Mouse (Mus musculus) mature B cell (primary cell): ENCODE measurements around the gene Sars.

Experiments used
- in situ Hi-C: fragments of 300-500 bp; cut with MboI; formaldehyde crosslinking; loops from 2 replicates; pipeline ENCODE4 v1.14.3; 2019

Gene Sars

DNA sequence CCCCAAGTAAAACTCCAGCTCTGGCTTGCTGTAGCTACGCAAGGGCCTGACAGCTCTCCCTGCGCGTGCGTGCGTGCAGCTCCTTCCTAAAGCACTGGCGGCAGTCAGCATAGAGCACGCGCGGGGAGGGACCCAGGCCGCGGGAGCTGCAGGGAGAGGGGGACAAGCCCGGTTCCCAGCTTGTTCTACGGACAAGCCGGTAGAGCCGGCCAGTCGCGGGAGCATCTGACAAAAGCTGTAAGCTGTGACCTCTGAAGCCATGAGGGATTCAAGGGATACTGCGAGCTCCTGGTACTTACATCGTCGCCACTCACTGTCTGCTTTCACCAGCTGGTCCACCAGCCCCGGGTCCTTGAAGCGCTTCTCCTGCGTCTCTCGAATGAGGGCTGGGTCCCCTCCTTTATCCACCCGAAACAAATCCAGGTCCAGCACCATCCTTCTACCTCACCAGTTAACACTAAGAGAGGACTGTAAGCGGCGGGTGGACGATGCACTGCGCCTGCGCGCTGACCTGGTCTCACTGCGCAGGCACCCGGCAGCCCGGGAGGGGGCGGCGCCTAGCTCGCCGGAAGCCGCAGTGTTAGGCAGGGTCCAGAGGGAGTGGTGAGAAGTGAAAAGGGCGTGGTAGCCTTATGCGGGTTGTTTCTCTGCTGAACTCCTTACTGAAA, at the start of gene Sars:
Gene Sars (minus strand): TSS at position 512 of the 668 bp plus-strand sequence.
- in situ Hi-C loops = no loop called here

DNA sequence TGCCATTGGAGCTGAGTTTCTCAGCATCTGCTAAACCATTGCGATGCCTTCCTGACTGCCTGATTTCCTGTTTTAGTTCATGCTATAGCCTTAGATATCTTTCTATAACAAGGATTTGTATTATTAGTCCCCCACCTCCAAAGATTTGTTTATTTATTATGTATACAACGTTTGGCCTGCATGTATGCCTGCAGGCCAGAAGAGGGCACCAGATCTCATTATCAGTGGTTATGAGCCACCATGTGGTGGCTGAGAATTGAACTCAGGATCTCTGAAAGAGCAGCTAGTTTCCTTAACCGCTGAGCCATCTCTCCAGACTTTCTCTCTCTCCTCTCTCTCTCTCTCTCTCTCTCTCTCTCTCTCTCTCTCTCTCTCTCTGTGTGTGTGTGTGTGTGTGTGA, 45.0 kb upstream of the Sars start:
- in situ Hi-C loops = no loop called here

DNA sequence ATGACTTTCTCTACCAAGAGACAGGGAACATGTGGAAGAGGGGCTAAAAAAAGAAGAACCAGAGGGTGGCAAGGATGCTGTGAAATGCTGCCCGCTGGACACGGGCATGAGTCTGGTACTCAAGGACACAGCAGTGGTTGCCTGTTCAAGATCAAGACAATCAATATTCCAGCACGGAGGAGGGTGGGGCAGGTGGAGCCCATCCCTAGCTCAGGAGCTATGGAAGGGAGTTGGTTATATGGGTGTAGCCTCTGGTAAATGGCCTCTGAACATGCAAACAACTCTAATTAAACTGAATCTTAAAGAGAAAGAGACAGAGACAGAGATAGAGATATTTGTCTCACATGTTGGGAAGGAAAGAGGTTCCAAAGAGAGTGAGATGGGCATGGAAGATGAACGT, 39.7 kb upstream of the Sars start:
- in situ Hi-C loops = no loop called here

DNA sequence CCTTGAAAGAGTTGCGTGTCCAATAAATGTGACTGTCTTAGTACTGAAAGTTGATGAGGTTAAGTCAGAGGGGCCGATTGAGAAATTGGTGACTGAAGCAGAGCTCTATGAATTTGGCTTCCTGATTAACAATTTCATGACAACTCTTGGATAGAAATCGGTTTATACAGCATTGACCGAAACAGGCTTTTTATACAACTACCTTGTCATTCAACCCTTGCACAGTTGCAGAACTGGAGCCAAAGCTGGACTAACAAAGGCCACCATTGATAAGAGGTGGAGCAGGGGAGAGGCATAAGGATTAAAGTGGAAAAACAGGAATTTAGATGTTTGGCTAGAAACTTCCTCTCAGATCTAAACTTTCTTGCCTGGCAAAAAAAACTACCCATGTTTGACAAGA, 33.8 kb upstream of the Sars start:
- in situ Hi-C loops = no loop called here

DNA sequence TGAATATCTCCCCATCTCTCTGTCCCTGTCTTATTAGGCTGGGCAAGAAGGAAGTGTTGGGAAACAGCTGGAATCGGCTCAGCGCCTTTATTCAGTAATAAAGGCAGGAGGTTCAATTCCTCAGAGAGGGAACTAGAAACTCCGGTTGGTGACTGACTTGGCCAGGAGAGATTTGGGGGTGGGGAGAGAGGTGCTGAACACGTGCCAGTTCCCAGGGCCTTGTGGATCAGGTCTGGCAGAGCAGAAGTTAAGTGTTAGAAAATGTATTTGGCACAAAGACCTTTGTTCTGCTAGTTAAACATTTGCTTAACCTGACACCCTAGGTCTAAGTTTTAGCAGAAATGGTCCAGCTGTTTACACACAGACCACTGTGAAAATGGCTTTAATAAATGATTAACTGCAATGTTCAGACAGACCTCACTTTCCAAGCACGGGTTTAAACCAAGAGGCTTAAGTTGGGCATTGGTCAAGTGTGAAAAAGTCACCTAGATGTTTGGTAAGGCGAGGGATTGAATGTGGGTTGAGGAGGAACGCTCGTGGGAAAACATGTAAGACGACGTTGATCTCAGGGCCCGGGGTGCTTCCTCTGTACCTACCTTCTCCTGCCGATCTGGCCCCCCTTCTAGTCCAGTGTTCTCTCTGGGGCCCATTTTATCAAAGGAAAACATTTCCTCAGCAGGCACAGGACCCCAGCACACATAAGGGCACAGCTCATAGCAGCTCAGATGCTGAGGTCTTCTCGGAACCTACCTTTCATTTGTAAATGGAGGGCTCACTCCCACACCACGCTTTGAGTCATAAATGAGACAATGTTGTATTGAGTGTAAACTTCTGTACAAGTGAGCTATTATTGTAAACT, 32.0 kb upstream of the Sars start:
- in situ Hi-C loops = no loop called here

DNA sequence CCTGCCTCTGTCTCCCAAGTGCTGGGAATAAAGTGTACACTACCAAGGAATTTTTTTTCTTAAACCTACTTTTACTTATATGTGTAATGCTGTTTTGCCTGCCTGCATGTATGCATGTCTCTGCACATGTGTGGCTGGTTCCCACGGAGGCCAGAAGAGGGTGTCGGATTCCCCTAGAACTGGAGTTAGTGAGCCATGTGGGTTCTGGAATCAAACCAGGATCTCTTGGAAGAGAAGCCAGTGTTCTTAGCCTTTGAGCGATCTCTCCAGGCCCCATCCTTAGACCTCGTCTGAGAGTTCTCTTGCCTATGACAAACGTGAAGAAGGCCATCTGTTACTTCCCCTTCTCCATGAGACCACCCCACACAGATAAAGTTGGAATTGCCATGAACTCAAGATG, 30.5 kb upstream of the Sars start:
- in situ Hi-C loops = no loop called here

DNA sequence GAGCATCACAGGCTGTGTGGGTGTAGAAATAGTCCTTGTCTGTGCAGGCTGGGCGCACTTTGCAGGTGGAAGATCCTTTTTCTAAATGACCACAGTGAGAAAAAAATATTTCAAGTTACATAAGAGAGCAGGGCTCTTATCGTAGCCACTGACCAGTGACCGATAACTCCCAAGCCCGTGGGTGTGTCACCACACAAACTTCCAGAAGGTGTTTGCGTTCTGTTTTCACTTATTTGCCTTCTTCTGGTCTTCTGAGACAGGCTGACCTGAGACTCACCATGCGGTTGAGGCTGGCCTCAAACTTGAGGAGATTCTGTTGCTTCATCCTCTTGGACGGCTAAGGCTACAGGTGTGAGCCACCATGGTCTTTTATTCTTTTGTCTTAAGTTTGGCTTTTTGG, 30.0 kb upstream of the Sars start:
- in situ Hi-C loops = no loop called here

DNA sequence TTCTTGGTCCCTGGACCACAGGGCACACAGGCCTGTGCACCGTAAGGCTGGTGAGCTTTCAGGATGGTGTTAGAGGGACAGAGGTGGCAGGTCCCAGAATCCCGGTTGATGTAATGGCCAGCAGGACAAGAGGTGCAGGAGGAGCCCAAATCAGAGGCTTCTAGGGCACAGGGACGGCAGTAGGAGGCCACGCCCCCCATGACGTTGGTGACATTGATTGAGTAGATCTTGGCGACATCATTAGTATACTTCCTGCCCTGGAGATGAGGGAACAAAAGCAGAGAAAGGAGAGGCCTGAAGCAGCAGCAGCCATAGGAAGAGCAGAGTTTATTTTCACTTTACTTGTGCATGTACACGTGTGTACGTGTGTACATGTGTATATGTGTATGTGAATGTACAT, 22.8 kb upstream of the Sars start:
- in situ Hi-C loops = no loop called here

DNA sequence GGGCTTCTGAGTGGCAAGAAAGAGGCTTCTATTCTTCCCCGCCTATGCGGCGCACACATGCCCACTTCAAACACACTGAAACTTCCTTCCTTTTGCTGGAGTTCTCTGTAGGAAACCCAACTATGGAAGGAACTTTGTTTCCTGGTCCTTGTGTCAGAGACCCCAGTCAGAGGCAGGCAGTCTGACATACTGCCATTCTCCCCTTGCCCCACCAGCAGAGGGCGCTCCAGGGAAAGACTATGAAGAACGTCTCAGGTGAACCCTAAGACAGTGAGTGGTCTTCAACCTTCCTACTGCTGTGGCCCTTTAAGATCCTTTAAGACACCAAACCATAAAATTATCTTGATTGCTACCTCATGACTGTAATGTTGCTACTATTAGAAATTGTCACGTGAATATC, 21.4 kb upstream of the Sars start:
- in situ Hi-C loops = no loop called here

DNA sequence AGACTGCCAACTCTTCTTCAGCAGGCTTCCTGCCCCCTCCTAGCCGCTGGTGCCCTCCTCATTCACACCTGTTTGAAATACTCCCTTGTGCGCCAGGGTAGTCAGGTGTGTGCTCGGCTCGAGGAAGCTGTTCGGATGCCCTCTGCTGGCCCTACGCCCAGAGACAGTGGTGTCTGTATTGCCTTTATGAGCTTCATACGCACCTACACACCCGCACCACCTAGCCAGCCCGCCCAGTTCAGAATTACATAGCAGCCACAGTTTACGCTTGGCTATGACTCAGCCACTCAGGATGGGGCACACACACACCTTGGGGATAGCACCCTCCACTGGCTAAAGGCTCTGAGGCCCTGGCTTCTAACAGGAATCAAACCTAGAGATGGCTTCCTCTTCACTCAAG, 13.9 kb upstream of the Sars start:
- in situ Hi-C loops = no loop called here

DNA sequence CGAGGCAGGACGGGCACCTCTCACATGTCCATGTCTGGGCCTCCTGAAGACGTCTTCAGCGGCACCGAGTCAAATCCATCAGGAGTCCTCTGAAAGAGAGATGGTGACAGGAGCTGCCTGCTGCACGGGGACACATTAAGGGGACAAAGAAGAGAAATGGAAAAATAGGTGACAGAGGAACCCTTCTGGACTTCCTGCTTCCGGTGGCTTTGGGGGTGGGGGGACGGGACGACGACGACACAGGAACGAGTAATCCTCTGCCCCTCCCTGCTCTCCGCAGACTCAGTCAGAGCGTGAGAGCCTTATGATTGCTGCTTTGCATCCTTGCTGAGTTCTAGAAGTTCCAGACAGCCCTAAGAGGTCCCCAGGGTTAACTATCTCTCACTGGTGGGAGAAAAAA, 13.4 kb upstream of the Sars start:
- in situ Hi-C loops = no loop called here

DNA sequence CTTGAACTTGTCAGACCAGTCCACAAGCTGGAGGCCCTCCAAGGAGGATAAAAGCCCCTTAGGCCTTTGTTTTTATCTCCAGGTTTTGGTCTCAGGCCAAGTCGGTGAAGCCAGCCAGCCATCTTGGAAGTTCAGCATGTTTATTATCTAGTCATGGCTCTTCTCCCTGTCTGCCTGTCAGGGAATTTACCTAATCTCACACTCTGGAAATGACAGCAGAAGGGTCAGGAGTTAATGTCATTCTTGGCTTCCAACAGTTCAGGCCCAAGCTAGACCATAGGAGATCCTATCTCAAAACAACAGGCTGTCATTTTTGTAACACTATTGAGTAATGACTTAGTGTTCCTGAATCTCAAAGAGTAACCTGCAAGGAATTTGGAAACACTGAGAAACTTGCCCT, 9.2 kb upstream of the Sars start:
- in situ Hi-C loops = no loop called here

DNA sequence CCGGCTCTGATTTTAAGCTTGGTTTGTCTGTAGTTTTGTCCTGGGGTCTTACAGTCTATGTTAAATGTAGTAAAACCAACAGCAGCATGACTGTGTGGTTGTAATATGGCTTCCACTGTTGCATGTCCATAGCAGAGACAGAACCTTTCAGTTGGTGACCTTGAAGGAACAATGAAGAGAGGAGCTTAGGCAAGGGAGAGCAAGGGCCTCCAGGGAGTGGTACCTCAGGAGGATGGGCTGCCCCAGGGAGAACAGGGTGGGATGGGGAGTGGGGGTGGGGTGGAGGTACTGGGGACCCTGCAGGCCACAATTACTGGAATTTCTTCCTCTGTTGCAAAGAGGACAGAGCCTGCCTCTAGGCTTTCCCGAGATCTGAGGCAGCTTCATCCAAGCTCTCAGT, 7.0 kb upstream of the Sars start:
- in situ Hi-C loops = no loop called here

DNA sequence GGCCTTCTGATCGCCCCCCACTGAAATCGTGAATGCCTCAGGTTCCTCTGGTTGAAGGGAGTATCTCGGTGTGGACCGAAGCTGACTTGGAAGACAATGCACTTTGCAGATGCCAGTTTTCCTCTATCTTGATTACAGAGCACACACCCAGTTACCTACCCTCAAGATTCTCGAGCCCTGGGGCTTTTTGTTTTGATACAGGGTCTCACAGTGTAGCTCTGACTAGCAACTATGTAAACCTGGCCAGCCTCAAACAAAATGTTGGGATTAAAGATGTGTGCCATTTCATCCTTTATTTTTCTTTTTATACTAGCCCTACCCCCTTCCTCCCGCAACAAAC, 327 bp upstream of the Sars start:
- in situ Hi-C loops = no loop called here

DNA sequence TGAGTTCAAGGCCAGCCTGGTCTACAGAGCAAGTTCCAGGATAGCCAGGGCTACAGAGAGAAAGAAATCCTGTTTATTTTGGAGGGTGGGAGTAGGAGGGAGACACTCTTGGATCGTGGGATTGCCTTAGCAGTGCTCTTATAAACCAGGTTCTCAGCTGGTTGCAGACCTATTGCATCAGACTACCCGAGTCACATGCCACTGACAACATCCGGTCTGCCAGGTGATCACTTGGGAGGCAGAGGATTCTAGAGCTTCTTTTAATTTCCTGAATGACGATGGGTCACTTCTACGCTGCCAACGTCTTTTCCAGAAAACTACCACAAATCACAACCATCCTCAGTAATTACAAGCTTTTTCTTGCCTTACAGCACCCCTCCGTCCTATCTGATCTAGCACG, 980 bp downstream of the Sars start:
- in situ Hi-C loops = no loop called here

DNA sequence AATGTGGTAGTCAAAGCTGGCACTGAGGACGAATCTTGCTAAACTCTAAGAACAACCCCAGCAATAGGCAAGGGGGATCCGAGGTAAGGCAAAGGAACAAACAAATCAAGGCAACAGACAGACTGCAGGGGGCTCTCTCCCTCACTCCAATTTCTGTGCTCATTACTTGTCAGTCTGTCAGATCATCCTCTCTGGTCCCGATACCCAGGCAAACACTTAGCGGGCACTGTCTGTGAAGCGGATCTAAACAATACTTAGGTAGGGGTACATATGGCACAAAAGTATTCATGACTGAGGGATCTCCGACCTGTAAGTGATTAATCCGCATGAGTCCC, 8.7 kb downstream of the Sars start:
- in situ Hi-C loops = no loop called here

DNA sequence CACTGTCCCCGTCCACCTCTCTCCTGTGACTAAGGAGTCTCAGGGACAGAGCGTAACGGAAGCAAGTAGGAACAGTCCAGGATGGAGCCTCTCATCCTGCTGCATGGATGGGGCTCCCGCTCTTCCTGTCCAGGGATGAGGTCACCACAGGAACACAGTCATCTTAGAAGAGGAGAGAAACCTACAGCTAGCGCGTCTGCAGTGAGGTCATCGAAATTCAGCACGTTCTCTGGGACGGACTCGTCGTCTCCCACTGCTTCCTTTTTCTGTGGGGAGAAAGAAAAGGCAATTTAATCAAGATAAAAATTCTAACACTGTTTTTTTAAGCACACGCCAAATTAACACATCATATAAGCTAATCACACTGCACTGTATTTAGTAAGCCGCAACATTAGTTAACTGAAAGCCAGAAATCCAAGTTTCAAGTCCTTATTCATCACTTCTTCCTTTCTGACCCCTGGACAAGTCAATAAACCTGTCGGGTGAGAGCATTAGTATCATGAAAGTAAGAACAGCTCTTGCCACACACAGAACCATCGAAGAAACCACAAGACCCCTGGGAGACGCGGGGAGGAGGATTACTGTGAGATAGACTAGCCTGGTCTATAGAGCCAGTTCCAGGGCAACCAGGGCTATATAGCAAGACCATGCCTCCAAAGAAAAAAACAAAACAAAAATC, 9.2 kb downstream of the Sars start:
- in situ Hi-C loops = no loop called here

DNA sequence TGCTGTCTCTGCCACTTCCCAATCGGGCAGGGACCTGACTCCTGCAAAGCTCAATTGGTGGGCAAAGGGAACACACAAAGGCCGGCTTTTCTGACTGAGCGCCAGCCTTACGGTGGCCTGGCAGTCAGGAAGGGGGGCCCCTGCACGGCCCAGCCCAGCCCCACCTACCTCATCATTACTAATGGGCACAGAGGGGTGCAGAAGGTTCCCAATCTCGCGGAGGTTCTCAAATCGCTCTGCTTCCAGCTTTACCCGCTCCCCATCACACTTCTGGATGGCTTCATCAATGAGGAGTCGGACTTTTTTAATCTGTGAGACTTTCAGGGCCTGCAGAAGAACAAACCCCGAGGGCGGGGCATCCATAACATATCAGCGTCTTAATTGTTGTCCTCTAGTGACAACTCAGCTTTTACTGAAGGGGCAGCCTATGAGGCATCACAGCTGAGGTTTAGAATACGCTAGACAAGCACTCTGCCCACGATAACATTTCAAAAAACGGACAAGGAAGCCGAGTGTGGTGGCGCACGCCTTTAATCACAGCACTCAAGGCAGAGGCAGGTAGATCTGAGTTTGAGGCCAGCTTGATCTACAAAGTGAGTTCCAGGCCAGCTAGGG, 11.0 kb downstream of the Sars start:
- in situ Hi-C loops = no loop called here

DNA sequence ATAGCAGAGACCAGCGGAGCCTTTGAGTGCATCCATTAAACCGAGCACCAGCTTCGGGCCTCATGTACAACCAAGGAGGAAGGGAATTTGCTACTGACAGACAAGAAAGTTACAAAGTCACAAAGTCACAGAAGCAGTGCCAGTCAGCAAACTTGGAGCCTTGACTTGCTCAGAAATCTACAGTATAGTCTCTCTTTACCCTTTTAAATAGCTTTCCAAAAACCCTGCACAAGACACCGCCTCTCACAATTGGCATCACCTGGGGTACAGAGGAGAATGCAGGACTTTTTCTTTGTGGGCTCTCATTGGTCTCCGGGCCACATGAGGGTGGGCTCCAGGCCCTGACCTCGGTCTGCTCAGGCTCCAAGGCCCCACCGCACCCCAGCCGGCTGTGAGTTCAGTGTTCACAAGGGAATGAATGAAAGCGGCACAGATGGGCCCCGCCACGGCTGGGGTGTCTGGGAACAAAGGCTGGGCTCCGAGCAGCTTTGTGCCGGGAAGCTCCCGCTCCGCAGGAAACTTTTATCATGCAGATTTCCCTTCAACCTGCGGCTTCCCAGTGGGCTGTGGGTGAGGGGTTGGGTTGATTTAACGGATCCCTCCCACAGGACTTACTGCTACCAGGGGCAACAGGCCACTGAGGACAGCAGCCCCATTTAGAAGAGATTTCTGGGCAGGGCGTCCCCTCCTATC, 11.7 kb downstream of the Sars start:
- in situ Hi-C loops = no loop called here

DNA sequence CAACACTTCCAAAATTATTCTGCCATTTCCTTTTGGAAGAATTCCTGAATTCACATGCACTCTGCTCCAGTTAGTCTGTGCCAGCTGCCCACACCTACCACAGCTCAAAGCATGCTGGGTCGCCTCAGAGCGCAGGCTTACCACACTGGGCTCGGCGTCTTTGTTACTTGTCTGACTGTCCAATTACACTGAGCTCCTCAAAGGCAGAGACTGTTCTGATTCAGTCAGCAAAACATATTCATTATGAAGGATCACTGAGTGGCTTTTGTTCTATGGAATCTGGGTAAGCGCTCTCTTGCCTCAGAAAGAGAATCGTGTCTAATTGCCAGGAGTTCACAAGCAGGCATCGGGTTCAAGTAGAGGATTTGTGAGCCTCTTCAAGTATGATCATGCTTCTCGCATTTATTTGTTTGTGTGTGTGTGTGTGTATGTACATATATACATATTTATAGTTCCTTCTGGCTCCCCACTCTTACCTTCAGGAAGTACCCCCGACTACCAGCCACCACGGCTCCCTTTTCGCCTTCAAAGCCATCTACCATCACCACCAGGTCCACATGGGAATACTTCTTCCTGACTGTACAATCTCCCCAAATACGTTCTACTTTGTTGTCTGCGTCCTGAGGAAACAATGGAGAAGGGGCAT, 12.3 kb downstream of the Sars start:
- in situ Hi-C loops = no loop called here

DNA sequence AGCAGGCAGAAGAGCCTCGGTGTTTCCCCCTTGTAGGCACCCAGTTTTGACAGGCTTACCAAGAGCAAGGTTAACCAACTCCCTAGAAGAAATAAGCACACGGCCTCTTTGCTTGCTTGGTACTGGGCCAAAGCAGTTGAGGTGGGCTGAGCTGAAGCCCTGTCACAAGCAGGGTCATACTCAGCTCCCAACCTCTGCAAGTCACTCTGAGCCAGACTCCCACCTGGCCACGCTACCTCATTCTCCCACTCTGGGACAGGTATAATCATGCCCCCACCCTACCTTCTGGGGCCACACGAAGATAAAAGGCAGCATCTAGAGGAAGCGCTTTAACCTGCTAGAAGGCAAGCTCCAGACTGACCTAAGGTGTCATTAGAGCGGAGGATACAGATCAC, 19.4 kb downstream of the Sars start:
- in situ Hi-C loops = no loop called here
